Mouse (Mus musculus): ENCODE data around the gene Stk11.
A peak's percentile ranks its signal among the peaks of the same experiment; 100 is the strongest.
"Not testable (repeated sequence)": the region's sequence is repeated elsewhere in the genome, so short reads cannot be mapped to it uniquely, and the experiment has no call there.

The Stk11 gene

GRCm38 (mm10) chr10:80159561-80160454 lies 44.2 kb downstream of the Stk11 start:
- DNase-seq, result peak; percentile 99

GRCm38 (mm10) chr10:80160455-80161371 lies 45.1 kb downstream of the Stk11 start:
- DNase-seq, result peak; percentile 99

- DNase-seq, result peak; percentile 66
Observed at GRCm38 (mm10) chr10:80161522-80162242, 46.1 kb downstream of the Stk11 start.

GRCm38 (mm10) chr10:80162243-80162608 lies 46.6 kb downstream of the Stk11 start:
- peak; percentile 12 for DNase-seq

GRCm38 (mm10) chr10:80162716-80163299 lies 47.2 kb downstream of the Stk11 start:
- peak; percentile 26 for DNase-seq

- peak; percentile 36 for DNase-seq
Observed at GRCm38 (mm10) chr10:80163721-80164120, 48.1 kb downstream of the Stk11 start.

GRCm38 (mm10) chr10:80164161-80164997 lies 48.8 kb downstream of the Stk11 start:
- peak; percentile 50 for DNase-seq

GRCm38 (mm10) chr10:80164998-80165344 lies 49.4 kb downstream of the Stk11 start:
- DNase-seq, result peak; percentile 99

GRCm38 (mm10) chr10:80165392-80166128 lies 50.0 kb downstream of the Stk11 start, which contains the start of gene Cirbp:
TSS of gene Cirbp (plus strand) at chr10:80165985.
- DNase-seq, result peak; percentile 66

- DNase-seq, result not testable (repeated sequence)
Observed at GRCm38 (mm10) chr10:80166136-80166535, 50.5 kb downstream of the Stk11 start.

- peak; percentile 98 for DNase-seq
Observed at GRCm38 (mm10) chr10:80167460-80168037, 51.9 kb downstream of the Stk11 start.

GRCm38 (mm10) chr10:80168038-80168661 lies 52.5 kb downstream of the Stk11 start:
- DNase-seq, result peak; percentile 97

- DNase-seq, result no peak
Observed at GRCm38 (mm10) chr10:80169070-80169469, 53.5 kb downstream of the Stk11 start.

- no peak for DNase-seq
Observed at GRCm38 (mm10) chr10:80169651-80170050, 54.0 kb downstream of the Stk11 start.

- peak; percentile 24 for DNase-seq
Observed at GRCm38 (mm10) chr10:80170052-80170451, 54.4 kb downstream of the Stk11 start.

- peak; percentile 33 for DNase-seq
Observed at GRCm38 (mm10) chr10:80170601-80171021, 55.0 kb downstream of the Stk11 start.

- DNase-seq, result no peak
Observed at GRCm38 (mm10) chr10:80171252-80171651, 55.6 kb downstream of the Stk11 start.

GRCm38 (mm10) chr10:80171760-80172526 lies 56.3 kb downstream of the Stk11 start:
- DNase-seq, result peak; percentile 50
